Mouse (Mus musculus) retina, embryonic 14.5 days (tissue): Measurements from ENCODE around the gene Slc37a3.
"Not testable (repeated sequence)": the region's sequence is repeated elsewhere in the genome, so short reads cannot be mapped to it uniquely, and the experiment has no call there.

Experiments
- DNase-seq: peaks from one replicate; pipeline ENCODE4 v3.0.0-alpha.2; 2015; ENCODE audit warnings: low spot score

The Slc37a3 gene

GRCm38 (mm10) chr6:39377311-39377827, at the start of gene Slc37a3:
TSS of gene Slc37a3 (minus strand) at chr6:39377675.
- DNase-seq = peak; percentile 84

DNA sequence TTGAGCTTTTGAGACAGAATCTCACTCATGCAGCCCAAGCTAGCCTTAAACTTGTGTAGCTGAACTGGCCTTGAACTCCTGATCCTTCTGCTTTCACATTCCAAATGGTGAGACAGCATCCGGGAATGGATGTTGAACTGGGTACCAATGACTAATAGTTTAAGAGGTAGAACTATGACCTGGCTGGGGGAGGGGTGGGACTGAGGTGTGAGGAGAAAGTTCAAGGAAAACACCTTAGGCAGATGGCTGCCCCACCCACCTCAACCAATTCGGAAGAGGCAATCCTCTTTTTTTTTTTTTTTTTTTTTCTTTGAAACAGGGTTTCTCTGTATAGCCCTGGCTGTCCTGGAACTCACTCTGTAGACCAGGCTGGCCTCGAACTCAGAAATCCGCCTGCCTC, 49.2 kb upstream of the Slc37a3 start:
- DNase-seq = no peak

GRCm38 (mm10) chr6:39425181-39425580, 47.7 kb upstream of the Slc37a3 start:
- no peak for DNase-seq

GRCm38 (mm10) chr6:39423686-39424085, 46.2 kb upstream of the Slc37a3 start:
- no peak for DNase-seq

GRCm38 (mm10) chr6:39423130-39423551, 45.7 kb upstream of the Slc37a3 start:
- no peak for DNase-seq

DNA sequence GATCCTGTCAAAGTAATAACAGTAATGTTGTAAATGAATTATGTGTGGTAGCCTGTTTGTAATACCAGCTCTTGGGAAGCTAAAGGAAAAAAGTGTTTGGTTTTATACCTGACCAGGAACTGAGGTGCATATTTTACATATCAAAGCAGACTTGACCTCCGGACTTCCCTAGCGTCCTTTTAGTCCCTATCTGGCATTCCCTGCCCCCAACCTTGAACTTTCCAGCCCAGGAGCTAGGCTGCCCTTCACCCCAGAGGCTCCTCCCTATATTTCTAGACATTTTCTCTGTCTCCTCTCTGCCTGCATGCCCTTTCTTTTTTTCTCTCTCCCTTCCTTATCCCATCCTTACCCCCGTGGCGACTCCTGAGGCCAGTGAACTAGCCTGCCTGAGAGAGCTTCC, 43.4 kb upstream of the Slc37a3 start:
- no peak for DNase-seq

DNA sequence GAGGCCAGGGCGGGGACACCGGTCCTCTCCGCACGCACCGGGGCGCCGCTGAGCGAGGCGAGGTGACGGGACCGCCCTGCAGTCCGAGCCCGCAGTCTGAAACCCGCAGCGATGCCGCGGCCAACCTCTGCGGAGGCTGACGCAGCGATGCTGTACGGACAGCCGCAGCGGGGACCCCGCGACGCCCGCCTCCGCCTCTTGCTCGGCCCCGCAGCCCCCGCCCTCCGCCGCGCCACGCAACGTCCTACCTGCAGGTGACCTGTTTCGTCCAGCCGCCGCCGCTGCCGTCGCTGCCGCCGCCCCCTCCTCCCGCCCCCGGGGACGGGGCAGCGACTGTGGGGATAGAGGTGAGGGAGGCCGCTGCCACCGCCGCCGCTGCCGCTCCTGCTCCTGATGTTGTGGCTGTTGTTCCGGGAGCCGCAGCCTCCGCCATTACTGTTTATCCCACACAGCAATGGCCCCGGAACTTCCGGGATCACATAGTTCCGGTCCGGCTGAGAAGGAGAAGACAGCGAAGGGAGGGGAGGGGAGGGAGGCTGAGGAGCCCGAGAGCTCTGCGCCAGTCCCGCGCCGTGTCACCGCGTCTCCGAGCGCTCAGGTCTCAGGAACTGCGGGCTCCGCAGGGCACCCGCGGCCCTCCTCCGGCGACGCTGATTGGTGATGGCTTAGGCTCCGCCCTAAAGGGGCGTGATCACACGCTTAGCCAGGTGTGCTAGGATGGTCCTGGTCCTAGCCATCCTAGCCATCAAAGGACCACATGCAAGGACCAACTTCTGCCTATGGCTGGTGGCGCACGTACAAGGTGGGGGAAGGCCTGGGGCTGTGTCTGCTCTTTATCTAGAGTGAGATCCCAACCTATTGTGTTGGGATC, 42.6 kb upstream of the Slc37a3 start, which contains the start of gene Mkrn1:
TSS of gene Mkrn1 (minus strand) at position 612 of the 871 bp plus-strand sequence.
- DNase-seq = peak; percentile 84

DNA sequence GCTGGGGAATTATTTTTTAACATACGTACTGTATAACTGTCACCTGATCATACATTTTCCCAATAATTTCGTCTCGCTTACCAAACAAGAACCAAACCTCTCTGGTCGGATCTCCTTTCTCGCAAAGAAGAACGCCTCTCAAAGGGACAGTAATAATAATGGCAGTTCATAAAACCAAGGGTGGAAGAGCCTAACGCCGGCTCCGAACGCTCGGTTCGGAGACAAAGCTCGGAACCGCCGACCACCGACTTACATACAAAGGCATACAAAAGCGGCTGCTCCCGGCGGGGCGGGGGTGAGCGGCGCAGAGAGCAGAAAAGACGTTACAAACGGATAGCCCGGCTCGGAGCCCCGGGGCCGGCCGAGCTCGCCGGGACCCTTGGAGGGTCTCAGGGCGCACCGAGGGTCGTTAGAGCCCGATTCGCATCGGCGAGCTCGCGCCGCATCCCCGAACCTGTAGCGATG, 41.9 kb upstream of the Slc37a3 start:
- peak; percentile 55 for DNase-seq

GRCm38 (mm10) chr6:39416654-39417053, 39.2 kb upstream of the Slc37a3 start:
- not testable (repeated sequence) for DNase-seq

DNA sequence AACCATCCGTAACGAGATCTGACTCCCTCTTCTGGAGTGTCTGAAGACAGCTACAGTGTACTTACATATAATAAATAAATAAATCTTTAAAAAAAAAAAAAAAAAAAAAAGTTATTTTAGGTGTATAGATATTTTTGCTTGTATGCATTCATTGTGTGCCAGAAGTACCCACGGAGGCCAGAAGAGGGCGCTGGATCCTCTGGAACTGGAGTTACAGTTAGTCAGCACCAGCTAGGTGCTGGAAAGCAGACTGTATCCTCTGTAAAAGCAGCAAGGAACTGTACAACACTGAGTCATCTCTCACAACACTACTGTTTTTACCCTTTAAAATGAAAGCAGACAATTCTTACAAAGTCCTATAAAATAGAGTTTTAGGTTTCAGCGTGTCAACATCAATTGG, 38.3 kb upstream of the Slc37a3 start:
- DNase-seq = peak; percentile 68

DNA sequence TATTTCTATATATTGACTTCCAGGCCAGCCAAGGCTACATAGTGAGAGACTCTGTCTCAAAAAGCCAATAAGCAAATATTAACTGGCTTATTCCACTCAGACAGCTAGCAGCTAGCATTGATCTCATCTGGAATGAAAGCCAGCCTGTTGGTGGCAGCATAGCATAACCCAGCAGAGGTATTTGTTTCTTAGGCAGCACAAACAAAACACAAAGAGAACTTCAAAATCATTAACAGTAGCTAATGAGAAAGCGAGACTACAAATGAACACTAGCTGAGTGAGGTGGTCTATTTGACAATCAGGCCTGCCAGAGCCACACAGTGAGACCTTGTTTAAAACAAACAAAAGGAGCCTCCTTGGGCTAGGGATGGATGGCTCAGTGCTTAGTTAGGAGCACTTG, 36.6 kb upstream of the Slc37a3 start:
- no peak for DNase-seq

GRCm38 (mm10) chr6:39406480-39406879, 29.0 kb upstream of the Slc37a3 start:
- DNase-seq = no peak

DNA sequence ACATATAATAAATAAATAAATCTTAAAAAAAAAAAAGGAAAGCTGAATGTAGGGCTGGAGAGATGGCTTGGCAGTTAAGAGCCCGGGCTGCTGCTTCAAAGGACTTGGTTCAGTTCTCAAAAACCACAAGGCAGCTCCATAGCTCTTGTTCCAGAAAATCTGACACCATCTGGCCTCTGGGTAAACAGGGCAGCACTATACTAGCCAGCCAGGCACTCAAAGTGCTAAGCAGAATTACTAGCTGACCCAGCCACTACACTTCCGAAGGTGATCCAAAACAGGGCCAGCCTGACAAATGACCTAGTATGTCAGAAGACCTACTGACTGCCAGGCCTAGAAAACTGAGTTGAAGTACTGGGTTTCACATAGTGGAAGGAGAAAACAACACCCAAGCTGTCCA, 25.7 kb upstream of the Slc37a3 start:
- DNase-seq = no peak

DNA sequence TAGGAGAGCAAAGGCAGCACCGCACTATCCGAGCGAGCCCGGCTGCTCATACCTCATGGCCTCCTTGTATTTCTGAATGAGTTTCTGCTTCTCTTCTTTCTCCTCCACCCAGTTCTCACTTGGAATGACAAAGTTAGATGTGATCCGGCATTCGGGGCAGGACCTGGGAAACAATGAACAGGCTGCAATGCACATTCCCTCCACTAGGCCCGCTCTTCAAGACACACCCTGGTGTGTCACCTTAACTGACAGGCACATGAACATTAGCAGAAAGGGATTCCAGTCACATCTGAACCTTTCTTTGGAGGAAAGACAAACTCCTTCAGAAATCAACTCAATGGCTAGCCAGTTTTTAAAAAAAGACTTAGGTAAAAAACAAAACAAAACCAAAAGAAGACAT, 22.9 kb upstream of the Slc37a3 start:
- DNase-seq = peak; percentile 72

GRCm38 (mm10) chr6:39398342-39398741, 20.9 kb upstream of the Slc37a3 start:
- DNase-seq = no peak

GRCm38 (mm10) chr6:39397046-39397445, 19.6 kb upstream of the Slc37a3 start:
- no peak for DNase-seq

- no peak for DNase-seq
Measured at GRCm38 (mm10) chr6:39395916-39396315, 18.4 kb upstream of the Slc37a3 start.

DNA sequence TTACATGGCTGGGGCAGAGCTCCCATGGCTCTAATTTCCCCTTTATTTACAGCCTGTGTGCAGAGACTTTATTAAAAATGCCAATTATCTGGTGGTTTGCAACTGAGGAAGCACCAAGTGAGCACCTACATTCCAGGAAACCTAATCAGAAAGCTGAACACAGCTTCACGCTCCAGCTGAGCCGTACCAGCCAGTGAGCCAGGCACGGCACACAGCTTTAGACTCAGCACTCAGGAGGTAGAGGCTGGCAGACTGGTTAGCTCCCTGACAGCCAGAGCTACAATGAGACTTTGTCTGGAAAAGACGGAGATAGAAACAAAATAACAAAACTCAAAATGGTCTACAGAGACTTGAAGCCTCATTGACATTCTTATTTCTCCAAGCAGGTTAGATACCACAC, 18.0 kb upstream of the Slc37a3 start:
- no peak for DNase-seq

DNA sequence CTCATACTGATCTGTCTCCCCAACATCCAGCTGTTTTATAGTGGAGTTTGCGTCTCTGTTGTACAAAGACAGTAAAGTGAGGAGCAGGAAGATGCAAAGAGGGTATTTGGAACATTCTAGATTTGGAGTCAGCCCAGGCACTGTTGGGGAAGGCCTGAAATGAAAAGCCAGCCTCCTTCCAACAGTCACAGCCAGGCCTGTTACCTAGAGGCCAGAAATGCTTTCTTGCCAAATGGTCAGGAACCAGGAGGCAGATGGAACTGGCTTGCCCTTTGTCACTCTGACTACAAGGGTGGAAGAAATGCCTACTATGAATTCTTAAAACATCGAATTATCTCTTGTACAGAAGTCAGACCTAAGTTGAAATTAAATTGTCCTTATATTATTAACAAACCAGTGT, 12.5 kb upstream of the Slc37a3 start:
- DNase-seq = no peak

- no peak for DNase-seq
Measured at GRCm38 (mm10) chr6:39381125-39381880, 3.8 kb upstream of the Slc37a3 start, which contains the start of gene Rab19. TSS of gene Rab19 (plus strand) at chr6:39381175.

GRCm38 (mm10) chr6:39380276-39380675, 2.8 kb upstream of the Slc37a3 start:
- no peak for DNase-seq

DNA sequence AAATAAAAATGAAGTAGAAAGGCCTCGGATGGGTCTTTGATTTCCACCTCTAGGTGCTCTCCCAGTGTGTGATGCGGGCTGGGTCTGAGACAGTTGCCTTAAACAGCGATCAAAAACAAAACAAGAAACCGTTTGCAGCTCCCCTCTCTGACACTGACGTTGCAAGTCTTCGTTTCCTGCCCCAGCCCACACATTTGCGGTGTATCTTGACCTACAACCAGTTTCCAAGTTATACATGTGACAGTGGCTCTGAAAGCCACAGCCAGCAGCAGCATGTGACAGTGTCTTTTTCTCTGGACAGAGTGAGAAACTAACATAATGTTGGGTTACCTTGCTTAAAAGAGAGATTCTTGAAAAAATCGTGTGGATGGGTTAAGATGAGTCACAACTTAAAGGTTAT, 2.3 kb upstream of the Slc37a3 start:
- DNase-seq = no peak

- no peak for DNase-seq
Measured at GRCm38 (mm10) chr6:39379224-39379623, 1.7 kb upstream of the Slc37a3 start.
